Mouse (Mus musculus): ENCODE results near the gene Arhgap24.
A peak's percentile ranks its signal among the peaks of the same experiment; 100 is the strongest.

Arhgap24 gene

GRCm38 (mm10) chr5:102677176-102677575 lies 196.0 kb downstream of the Arhgap24 start:
- no peak for DNase-seq

DNA sequence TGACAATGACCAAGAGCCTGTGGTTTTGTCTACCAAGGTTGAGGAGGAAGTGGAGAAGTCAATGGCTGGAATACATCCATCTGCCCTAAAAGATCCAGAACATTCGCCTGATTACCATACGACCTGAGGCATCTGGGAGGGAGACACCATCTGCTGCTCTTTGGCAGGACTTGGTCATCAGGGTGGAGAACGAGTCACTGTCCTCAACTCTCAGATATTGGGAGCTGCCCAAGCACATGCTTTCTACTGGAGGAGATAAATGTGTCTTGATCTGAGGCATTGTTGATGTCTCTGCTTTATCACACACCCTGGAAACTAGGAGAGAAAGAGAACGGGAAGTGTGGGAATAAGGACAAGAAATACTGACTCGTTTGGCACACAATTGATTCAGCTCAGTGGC lies 206.5 kb downstream of the Arhgap24 start:
- no peak for DNase-seq

DNA sequence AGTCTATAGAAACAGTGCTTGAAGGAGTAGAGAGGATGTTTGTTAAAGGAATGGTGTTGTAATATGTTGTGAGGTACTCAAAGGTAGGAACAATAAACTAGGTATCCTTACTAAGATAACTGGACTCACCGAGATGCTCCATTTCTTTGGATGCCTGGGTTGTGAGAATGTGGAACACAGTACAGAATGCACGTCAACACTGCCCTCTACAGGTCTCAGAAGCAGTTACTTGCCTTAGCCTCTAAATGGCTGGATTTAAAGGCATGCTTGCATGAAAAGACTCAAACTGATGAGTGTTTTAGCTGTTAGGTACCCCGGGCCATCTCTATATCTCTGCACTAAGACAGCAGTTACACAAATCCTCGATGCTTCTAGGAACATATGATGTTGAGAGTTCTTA lies 211.3 kb downstream of the Arhgap24 start:
- peak in 1 of 2 experiments; percentile 3 for DNase-seq

GRCm38 (mm10) chr5:102693192-102693591 lies 212.0 kb downstream of the Arhgap24 start:
- DNase-seq, result no peak

GRCm38 (mm10) chr5:102693871-102694270 lies 212.7 kb downstream of the Arhgap24 start:
- DNase-seq, result no peak

- DNase-seq, result no peak
Observed at GRCm38 (mm10) chr5:102697784-102698183, 216.6 kb downstream of the Arhgap24 start.

DNA sequence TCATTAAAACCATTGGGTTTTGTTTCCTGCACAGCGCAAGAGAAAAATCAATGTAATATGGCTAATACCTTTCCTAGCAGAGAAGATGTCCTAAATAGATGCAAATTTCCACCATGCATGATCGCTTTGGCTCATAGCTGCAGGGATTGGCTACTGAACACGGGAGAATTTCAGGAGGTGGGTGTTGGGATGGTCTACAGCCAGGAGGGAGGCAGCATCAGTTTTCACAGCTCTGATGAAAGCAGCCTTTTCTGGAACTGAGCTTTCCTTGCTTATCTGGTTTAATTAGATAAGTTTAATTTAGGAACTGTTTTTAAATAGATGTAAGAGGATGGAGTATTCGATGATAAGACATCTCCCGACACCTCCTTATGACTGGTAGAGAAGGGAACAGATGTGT lies 217.2 kb downstream of the Arhgap24 start:
- no peak for DNase-seq

GRCm38 (mm10) chr5:102698891-102699290 lies 217.7 kb downstream of the Arhgap24 start:
- no peak for DNase-seq

DNA sequence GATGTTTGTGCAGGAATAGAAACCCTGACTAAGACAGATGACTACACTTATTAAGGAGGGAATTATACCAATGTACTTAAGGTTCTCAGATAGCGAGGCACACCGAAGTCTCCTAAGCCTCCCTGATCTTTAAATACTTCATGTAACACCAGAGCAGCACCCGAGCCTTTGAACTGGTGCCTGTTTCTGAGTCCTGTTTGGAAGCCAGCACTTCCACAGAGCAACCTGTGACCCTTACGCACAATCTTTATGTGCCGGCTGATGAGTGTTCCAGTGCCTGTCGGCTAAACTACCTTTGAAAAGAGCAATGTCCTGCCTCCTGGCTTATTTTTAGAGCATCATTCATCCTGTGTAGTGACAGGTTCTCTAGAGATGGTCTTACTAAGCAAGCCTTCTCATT lies 221.4 kb downstream of the Arhgap24 start:
- no peak for DNase-seq

- no peak for DNase-seq
Observed at GRCm38 (mm10) chr5:102703325-102704099, 222.3 kb downstream of the Arhgap24 start.

GRCm38 (mm10) chr5:102705170-102705569 lies 224.0 kb downstream of the Arhgap24 start:
- DNase-seq, result no peak

- no peak for DNase-seq
Observed at GRCm38 (mm10) chr5:102710336-102710735, 229.1 kb downstream of the Arhgap24 start.

DNA sequence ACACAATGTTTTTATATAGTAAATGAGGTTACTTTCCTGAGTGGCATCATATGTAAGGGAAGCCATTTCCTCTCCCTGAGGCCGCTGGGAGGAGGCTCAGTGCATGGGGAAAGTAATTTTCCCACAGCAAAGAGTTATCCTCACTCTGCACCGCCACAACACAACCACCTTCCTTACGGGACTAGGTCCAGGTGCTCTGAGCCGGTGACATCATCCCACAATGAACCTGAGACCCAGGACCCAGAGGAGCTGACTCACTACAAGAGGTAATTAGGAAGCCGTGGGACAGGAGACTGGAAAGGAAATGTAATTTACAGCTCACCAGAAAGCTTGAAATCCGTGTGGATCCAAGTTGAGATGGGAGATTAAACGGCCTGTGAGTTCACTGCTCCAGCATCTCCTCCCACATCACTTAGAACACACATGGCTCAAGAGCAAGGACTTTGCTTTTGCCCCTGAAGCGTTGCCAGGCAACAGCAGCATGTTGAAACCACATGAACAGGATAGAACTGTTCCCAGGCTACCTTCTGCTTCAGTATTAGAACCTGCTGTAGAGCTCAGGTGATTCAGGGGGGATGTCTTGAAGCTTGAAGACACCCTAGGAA lies 238.3 kb downstream of the Arhgap24 start:
- DNase-seq, result no peak

GRCm38 (mm10) chr5:102723558-102723957 lies 242.4 kb downstream of the Arhgap24 start:
- DNase-seq, result no peak

GRCm38 (mm10) chr5:102724813-102725348 lies 243.7 kb downstream of the Arhgap24 start:
- DNase-seq, result no peak

DNA sequence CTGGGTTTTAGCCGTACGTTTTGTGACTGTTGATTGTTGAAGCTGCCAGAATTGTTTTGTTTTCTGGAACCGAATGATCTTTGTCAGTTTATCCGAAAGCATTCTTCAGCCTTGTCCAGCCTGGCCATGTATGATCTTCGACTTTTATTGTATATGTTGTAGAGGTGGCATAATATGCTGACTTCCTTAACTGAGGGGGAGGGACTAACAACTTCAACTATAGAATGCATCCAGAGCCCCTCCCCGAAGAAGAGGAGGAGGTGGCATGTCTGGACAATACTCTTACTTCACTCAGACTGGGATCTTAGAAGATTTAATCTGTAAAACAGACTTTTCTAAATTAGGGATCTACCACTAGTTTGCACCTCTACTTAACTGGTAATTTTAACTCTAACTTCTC lies 244.2 kb downstream of the Arhgap24 start:
- no peak for DNase-seq

- DNase-seq, result no peak
Observed at GRCm38 (mm10) chr5:102726985-102727384, 245.8 kb downstream of the Arhgap24 start.

GRCm38 (mm10) chr5:102728531-102728930 lies 247.3 kb downstream of the Arhgap24 start:
- DNase-seq, result no peak

DNA sequence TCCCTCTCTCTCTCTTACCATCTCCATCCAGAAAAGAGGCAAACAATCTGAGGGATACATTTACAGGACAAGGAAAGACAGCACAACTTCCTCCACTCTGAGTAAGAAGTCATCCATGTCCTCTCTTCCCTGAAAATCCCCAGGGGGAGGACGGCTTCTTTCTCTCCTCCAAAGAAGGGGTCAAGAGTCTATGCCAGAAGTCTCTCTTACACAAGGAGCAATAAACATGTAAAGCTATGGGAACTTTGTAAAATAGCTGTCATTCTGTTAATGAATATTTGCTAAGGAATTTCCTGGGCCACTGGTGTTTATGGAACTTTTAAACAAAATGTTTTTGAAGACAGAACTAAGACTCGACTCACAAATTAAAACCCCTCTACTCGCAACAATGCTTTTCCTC lies 248.3 kb downstream of the Arhgap24 start:
- DNase-seq, result no peak

GRCm38 (mm10) chr5:102736131-102736530 lies 254.9 kb downstream of the Arhgap24 start:
- DNase-seq, result no peak

DNA sequence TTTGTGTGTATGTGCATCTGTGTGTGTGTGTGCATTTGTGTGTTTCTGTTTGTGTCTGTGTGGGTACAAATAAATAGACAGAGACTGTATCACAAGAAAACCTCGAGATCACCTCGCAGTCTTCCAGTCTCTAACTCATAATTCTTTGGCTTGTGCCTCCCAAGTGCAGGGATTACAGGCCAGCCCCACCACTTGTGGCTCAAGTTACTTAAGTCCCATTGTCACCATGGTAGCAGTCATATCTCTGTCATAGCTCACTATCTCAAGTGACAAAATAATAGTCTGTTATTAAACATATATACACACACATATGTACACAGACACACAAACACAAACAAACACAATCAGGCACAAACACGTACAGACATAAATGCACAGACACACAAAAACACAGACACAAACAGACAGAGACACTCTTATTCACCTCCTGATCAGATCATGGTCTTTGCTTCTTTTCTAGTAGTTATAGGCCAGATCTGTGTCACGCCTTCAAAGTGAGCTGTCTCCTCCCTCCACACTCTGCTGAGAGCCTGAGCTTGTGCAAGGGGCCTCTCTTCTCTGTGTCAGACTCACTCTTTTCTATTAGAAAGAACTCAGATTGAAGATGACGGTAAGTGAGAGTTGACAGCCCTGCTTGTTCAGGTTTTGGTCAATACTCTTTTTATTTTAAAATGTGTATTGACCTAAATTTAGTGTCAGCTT lies 261.5 kb downstream of the Arhgap24 start:
- no peak for DNase-seq

DNA sequence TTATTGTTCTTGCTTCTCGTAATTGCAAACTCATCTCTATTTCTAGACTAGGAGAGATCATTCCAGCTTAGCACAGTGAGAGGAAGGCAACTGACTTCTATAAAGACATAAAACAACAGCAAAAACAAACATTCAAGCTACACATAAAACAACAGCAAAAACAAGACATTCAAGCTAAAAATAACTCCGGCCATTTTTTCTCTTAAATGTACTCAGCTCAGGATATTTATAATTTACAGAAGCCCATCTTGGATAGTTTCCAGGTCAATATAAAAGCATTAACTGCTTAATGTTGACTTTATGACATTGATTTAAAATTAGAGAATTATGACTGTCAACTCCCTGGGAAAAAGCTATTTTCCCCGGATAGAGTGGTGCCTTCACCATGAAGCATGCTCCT lies 262.2 kb downstream of the Arhgap24 start:
- no peak for DNase-seq

- DNase-seq, result no peak
Observed at GRCm38 (mm10) chr5:102744051-102744450, 262.9 kb downstream of the Arhgap24 start.

DNA sequence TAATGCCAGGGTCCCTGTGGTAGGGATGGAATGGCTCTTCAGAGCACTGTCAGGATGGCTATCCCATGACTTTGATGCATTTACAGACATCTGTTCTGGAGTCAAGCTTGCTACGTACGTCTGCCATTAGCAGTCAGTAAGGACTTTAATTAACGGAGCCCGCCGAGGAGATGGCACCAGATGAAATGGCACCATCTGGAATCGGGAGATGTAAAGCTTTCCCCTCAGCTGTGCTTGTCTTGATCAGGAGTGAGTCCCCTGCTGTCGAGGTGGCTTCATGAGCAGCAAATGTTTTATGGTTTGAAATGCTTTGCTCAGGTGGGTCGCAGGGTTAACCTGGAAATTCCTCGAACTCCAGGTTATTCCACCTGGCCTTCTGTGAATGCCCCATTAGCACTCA lies 267.0 kb downstream of the Arhgap24 start:
- no peak for DNase-seq
